In genomic region chr9:96961006-96961405, GRCm38 (mm10) we compare ENCODE assay signal across 8 mouse cellular contexts. TPM values are rescaled to one million over a fixed set of nuclear protein-coding genes. Genes with fewer than 3 reads are reported as not detected.
DNase-seq lines count a peak whose midpoint lies in the region; ATAC-seq and TF ChIP-seq lines count a peak whose summit lies in the region.

No protein-coding gene starts in this region.

- H3K27ac ChIP-seq in hindbrain, embryonic 11.5 days (ENCODE audit: low read depth, low read length), result no peak overlapping the region
- H3K27ac ChIP-seq in hindbrain, embryonic 16.5 days (ENCODE audit: low read depth, low read length), result no peak overlapping the region
- H3K27ac ChIP-seq in ES-Bruce4 (ENCODE audit: insufficient read depth, low read length), result no peak overlapping the region
- no peak overlapping the region for H3K27ac ChIP-seq in lung, postnatal 0 days (ENCODE audit: low read length)
- H3K27ac ChIP-seq in heart, embryonic 11.5 days (ENCODE audit: low read depth, low read length), result no peak overlapping the region

- peak; percentile 49 for TF ChIP-seq CTCF in ES-Bruce4 (IDR thresholded peaks at IDR 0.05; ENCODE audit: low read depth, low read length)
- peak; percentile 77 for TF ChIP-seq CTCF in lung, postnatal 0 days (IDR thresholded peaks at IDR 0.05)

- no peak for TF ChIP-seq EP300 in ES-Bruce4 (IDR thresholded peaks at IDR 0.05; ENCODE audit: insufficient read depth, low read depth, low read length)
- TF ChIP-seq EP300 in lung, postnatal 0 days (IDR thresholded peaks at IDR 0.05), result no peak

- DNase-seq in hindbrain, embryonic 11.5 days (ENCODE audit: low spot score), result peak; percentile 70
- DNase-seq in A20 (ENCODE audit: low read depth, low spot score), result peak; percentile 43
- DNase-seq in lung, postnatal 0 days (ENCODE audit: low spot score), result peak; percentile 30

- WGBS in hindbrain, embryonic 11.5 days, result 65% methylated on average over 7 of the region's 7 CpGs
- 57% methylated on average over 7 of the region's 7 CpGs for WGBS in hindbrain, embryonic 16.5 days
- WGBS in lung, postnatal 0 days, result 61% methylated on average over 7 of the region's 7 CpGs
- WGBS in heart, embryonic 11.5 days (ENCODE audit: insufficient replicate concordance), result 62% methylated on average over 7 of the region's 7 CpGs

- H3K27me3 ChIP-seq in hindbrain, embryonic 11.5 days (ENCODE audit: control insufficient read depth, insufficient read depth, low read length), result no peaks in the 10 kb centered on the region
- no peaks in the 10 kb centered on the region for H3K27me3 ChIP-seq in hindbrain, embryonic 16.5 days (replicated peaks; ENCODE audit: control insufficient read depth, insufficient read depth, low read length)
- H3K27me3 ChIP-seq in ES-Bruce4 (ENCODE audit: control insufficient read depth, insufficient read depth, low read length, poor library complexity, severe bottlenecking), result no peaks in the 10 kb centered on the region
- no peaks in the 10 kb centered on the region for H3K27me3 ChIP-seq in lung, postnatal 0 days (replicated peaks; ENCODE audit: insufficient read depth, low read length)
- no peaks in the 10 kb centered on the region for H3K27me3 ChIP-seq in heart, embryonic 11.5 days (ENCODE audit: control insufficient read depth, insufficient read depth, low read length)

- no peaks in the 10 kb centered on the region for H3K36me3 ChIP-seq in hindbrain, embryonic 11.5 days (ENCODE audit: control insufficient read depth, insufficient read depth, low read length)
- no peaks in the 10 kb centered on the region for H3K36me3 ChIP-seq in hindbrain, embryonic 16.5 days (ENCODE audit: control insufficient read depth, insufficient read depth, low read length)
- H3K36me3 ChIP-seq in ES-Bruce4 (ENCODE audit: control insufficient read depth, insufficient read depth, low read length, poor library complexity, severe bottlenecking), result no peaks in the 10 kb centered on the region
- no peaks in the 10 kb centered on the region for H3K36me3 ChIP-seq in lung, postnatal 0 days (ENCODE audit: insufficient read depth, low read length)
- H3K36me3 ChIP-seq in heart, embryonic 11.5 days (ENCODE audit: control insufficient read depth, insufficient read depth, low read length), result no peaks in the 10 kb centered on the region

- TF ChIP-seq POLR2A in ES-Bruce4 (IDR thresholded peaks at IDR 0.05; ENCODE audit: insufficient read depth, low read length), result no peak

- H3K9me3 ChIP-seq in hindbrain, embryonic 11.5 days (ENCODE audit: control insufficient read depth, low read length), result no peaks in the 10 kb centered on the region
- H3K9me3 ChIP-seq in hindbrain, embryonic 16.5 days (ENCODE audit: control insufficient read depth, low read length), result no peaks in the 10 kb centered on the region; the same call in 1 of the 2 replicates
- H3K9me3 ChIP-seq in ES-Bruce4 (replicated peaks; ENCODE audit: control insufficient read depth, insufficient read depth, low read length, poor library complexity, severe bottlenecking), result no peaks in the 10 kb centered on the region
- no peaks in the 10 kb centered on the region for H3K9me3 ChIP-seq in lung, postnatal 0 days (ENCODE audit: low read length)
- H3K9me3 ChIP-seq in heart, embryonic 11.5 days (replicated peaks; ENCODE audit: control insufficient read depth, low read length), result no peaks in the 10 kb centered on the region

- H3K4me1 ChIP-seq in hindbrain, embryonic 11.5 days (replicated peaks; ENCODE audit: control insufficient read depth, insufficient read depth, low read length), result peaks cover 12% of the 10 kb centered on the region
- H3K4me1 ChIP-seq in hindbrain, embryonic 16.5 days (ENCODE audit: control insufficient read depth, insufficient read depth, low read depth, low read length), result peaks cover 29% of the 10 kb centered on the region
- peaks cover 1% of the 10 kb centered on the region for H3K4me1 ChIP-seq in ES-Bruce4 (ENCODE audit: control insufficient read depth, insufficient read depth, low read length)
- H3K4me1 ChIP-seq in lung, postnatal 0 days (ENCODE audit: insufficient read depth, low read depth, low read length), result no peaks in the 10 kb centered on the region
- peaks cover 57% of the 10 kb centered on the region for H3K4me1 ChIP-seq in heart, embryonic 11.5 days (ENCODE audit: control insufficient read depth, insufficient read depth, low read length)

- ATAC-seq in hindbrain, embryonic 11.5 days (ENCODE audit: low FRiP score), result no peak
- no peak for ATAC-seq in hindbrain, embryonic 16.5 days
- peak; percentile 60 for ATAC-seq in granulocyte monocyte progenitor cell, adult 5-6 weeks (replicated peaks; ENCODE audit: poor library complexity, severe bottlenecking)
- no peak for ATAC-seq in lung, postnatal 0 days
- ATAC-seq in monocyte, adult 5-6 weeks (replicated peaks; ENCODE audit: insufficient number of reproducible peaks, low FRiP score, low TSS enrichment, poor library complexity, severe bottlenecking), result no peak
- ATAC-seq in heart, embryonic 11.5 days (replicated peaks; ENCODE audit: insufficient number of reproducible peaks, low FRiP score, low TSS enrichment), result no peak

- H3K4me3 ChIP-seq in hindbrain, embryonic 11.5 days (ENCODE audit: low read depth, low read length), result no peak overlapping the region
- no peak overlapping the region for H3K4me3 ChIP-seq in hindbrain, embryonic 16.5 days (ENCODE audit: low read length)
- no peak overlapping the region for H3K4me3 ChIP-seq in ES-Bruce4 (ENCODE audit: low read depth, low read length)
- no peak overlapping the region for H3K4me3 ChIP-seq in lung, postnatal 0 days (ENCODE audit: low read depth, low read length)
- H3K4me3 ChIP-seq in heart, embryonic 11.5 days (ENCODE audit: low read depth, low read length), result no peak overlapping the region

- H3K4me2 ChIP-seq in hindbrain, embryonic 11.5 days (replicated peaks; ENCODE audit: low read depth, low read length), result no peak overlapping the region
- no peak overlapping the region for H3K4me2 ChIP-seq in hindbrain, embryonic 16.5 days (ENCODE audit: low read length)
- no peak overlapping the region for H3K4me2 ChIP-seq in lung, postnatal 0 days (replicated peaks; ENCODE audit: low read depth, low read length)
- H3K4me2 ChIP-seq in heart, embryonic 11.5 days, result no peak overlapping the region

- H3K9ac ChIP-seq in hindbrain, embryonic 11.5 days (ENCODE audit: low read depth, low read length), result no peak overlapping the region
- no peak overlapping the region for H3K9ac ChIP-seq in hindbrain, embryonic 16.5 days (ENCODE audit: low read depth, low read length)
- no peak overlapping the region for H3K9ac ChIP-seq in ES-Bruce4 (ENCODE audit: low read depth, poor library complexity, severe bottlenecking)
- H3K9ac ChIP-seq in lung, postnatal 0 days (replicated peaks; ENCODE audit: low read depth), result no peak overlapping the region
- H3K9ac ChIP-seq in heart, embryonic 11.5 days (ENCODE audit: low read depth, low read length), result no peak overlapping the region

RNA-seq across cellular contexts. Expression of gene Spsb4, which starts 57.6 kb away (rescaled TPM):
- 85.4 and 99.3 TPM in 2 replicates for polyA plus RNA-seq in hindbrain, embryonic 11.5 days (2014; fragmentation: Nextera tagmentation; extraction: Ambion mirVana)
- 39.8 and 42.4 TPM in 2 replicates for polyA plus RNA-seq in hindbrain, embryonic 16.5 days (2015; fragmentation: Nextera tagmentation; extraction: Ambion mirVana)
- polyA plus RNA-seq in ES-Bruce4 (2011; ENCODE audit: insufficient read depth, insufficient read length, low read depth, missing spikeins), result 1.9 and 2.6 TPM in 2 replicates
- total RNA-seq in granulocyte monocyte progenitor cell, adult 5-6 weeks (2014; fragmentation: Nextera tagmentation), result 3.1 and 3.9 TPM in 2 replicates
- 5.5 and 6.1 TPM in 2 replicates for total RNA-seq in granulocyte monocyte progenitor cell, adult 5-6 weeks (2017)
- 2.2 and 2.5 TPM in 2 replicates for polyA plus RNA-seq in lung, postnatal 0 days (2015; fragmentation: Nextera tagmentation; extraction: Ambion mirVana)
- total RNA-seq in monocyte, adult 5-6 weeks (2017), result not detected in 3 replicates
- polyA plus RNA-seq in heart, embryonic 11.5 days (2014; fragmentation: Nextera tagmentation; extraction: Ambion mirVana), result 42.0 and 48.3 TPM in 2 replicates

Comparison
In these comparisons a context has a peak if more than half of its experiments do, and no peak if none do; other contexts are left out.
1. RNA of gene Spsb4, which starts 57.6 kb away (polyA plus RNA-seq): 85.4 to 99.3 TPM in hindbrain, embryonic 11.5 days, 42.0 to 48.3 TPM in heart, embryonic 11.5 days and 39.8 to 42.4 TPM in hindbrain, embryonic 16.5 days; 2.2 to 2.5 TPM in lung, postnatal 0 days and 1.9 to 2.6 TPM in ES-Bruce4; every median in the first group is over 10 times any median in the second.
2. Peak in every context shown above with its lines, with median percentiles within 50 percentile points of each other: DNase-seq.